Mouse (Mus musculus): ENCODE data around the gene Ccl22. TPM values are rescaled to one million over a fixed set of nuclear protein-coding genes. Genes with fewer than 3 reads are reported as not detected.

The Ccl22 gene
- total RNA-seq, 2 experiments from 2014 or later, result not detected

Other genes with a start within 250 kb of the Ccl22 start
- gene Cpne2, start 212.6 kb upstream of the Ccl22 start, total RNA-seq (2014; fragmentation: Nextera tagmentation), result 106 and 114 TPM in 2 replicates
- 53.9 and 56.5 TPM in 2 replicates for gene Cpne2, start 212.6 kb upstream of the Ccl22 start, total RNA-seq (2017)
- gene Rspry1, start 143.7 kb upstream of the Ccl22 start, total RNA-seq (2014; fragmentation: Nextera tagmentation), result 27.4 and 28.0 TPM in 2 replicates
- 29.9 and 33.0 TPM in 2 replicates for gene Rspry1, start 143.7 kb upstream of the Ccl22 start, total RNA-seq (2017)
- gene Fam192a, start 143.6 kb upstream of the Ccl22 start, total RNA-seq (2014; fragmentation: Nextera tagmentation), result 30.4 and 64.9 TPM in 2 replicates
- 84.6 and 99.4 TPM in 2 replicates for gene Fam192a, start 143.6 kb upstream of the Ccl22 start, total RNA-seq (2017)
- gene Arl2bp, start 79.0 kb upstream of the Ccl22 start, total RNA-seq (2014; fragmentation: Nextera tagmentation), result 36.4 and 44.0 TPM in 2 replicates
- gene Arl2bp, start 79.0 kb upstream of the Ccl22 start, total RNA-seq (2017), result 41.1 and 100 TPM in 2 replicates
- not detected in 2 replicates for gene Pllp, start 49.3 kb upstream of the Ccl22 start, total RNA-seq (2014; fragmentation: Nextera tagmentation)
- gene Pllp, start 49.3 kb upstream of the Ccl22 start, total RNA-seq (2017), result not detected in 2 replicates
- gene Cx3cl1, start 26.4 kb downstream of the Ccl22 start, total RNA-seq (2014; fragmentation: Nextera tagmentation), result 0.19 and 1.3 TPM in 2 replicates
- gene Cx3cl1, start 26.4 kb downstream of the Ccl22 start, total RNA-seq (2017), result not detected in 2 replicates
- not detected in 2 replicates for gene Ccl17, start 64.9 kb downstream of the Ccl22 start, total RNA-seq (2014; fragmentation: Nextera tagmentation)
- not detected in 2 replicates for gene Ccl17, start 64.9 kb downstream of the Ccl22 start, total RNA-seq (2017)
- 49.5 and 54.4 TPM in 2 replicates for gene Coq9, start 92.7 kb downstream of the Ccl22 start, total RNA-seq (2014; fragmentation: Nextera tagmentation)
- 46.6 and 57.4 TPM in 2 replicates for gene Coq9, start 92.7 kb downstream of the Ccl22 start, total RNA-seq (2017)
- 45.7 and 48.0 TPM in 2 replicates for gene Ciapin1, start 92.8 kb downstream of the Ccl22 start, total RNA-seq (2014; fragmentation: Nextera tagmentation)
- 46.1 and 72.3 TPM in 2 replicates for gene Ciapin1, start 92.8 kb downstream of the Ccl22 start, total RNA-seq (2017)
- 57.6 and 75.3 TPM in 2 replicates for gene Polr2c, start 111.9 kb downstream of the Ccl22 start, total RNA-seq (2014; fragmentation: Nextera tagmentation)
- gene Polr2c, start 111.9 kb downstream of the Ccl22 start, total RNA-seq (2017), result 55.6 and 74.5 TPM in 2 replicates
- not detected in 2 replicates for gene Dok4, start 130.7 kb downstream of the Ccl22 start, total RNA-seq (2014; fragmentation: Nextera tagmentation)
- 0.13 and 0.62 TPM in 2 replicates for gene Dok4, start 130.7 kb downstream of the Ccl22 start, total RNA-seq (2017)
- gene Ccdc102a, start 172.5 kb downstream of the Ccl22 start, total RNA-seq (2014; fragmentation: Nextera tagmentation), result not detected in 2 replicates
- gene Ccdc102a, start 172.5 kb downstream of the Ccl22 start, total RNA-seq (2017), result 0.34 and 1.5 TPM in 2 replicates
- gene Adgrg5, start 178.1 kb downstream of the Ccl22 start, total RNA-seq (2014; fragmentation: Nextera tagmentation), result not detected in 2 replicates
- not detected in 2 replicates for gene Adgrg5, start 178.1 kb downstream of the Ccl22 start, total RNA-seq (2017)
- gene Adgrg1, start 229.2 kb downstream of the Ccl22 start, total RNA-seq (2014; fragmentation: Nextera tagmentation), result 115 and 208 TPM in 2 replicates
- gene Adgrg1, start 229.2 kb downstream of the Ccl22 start, total RNA-seq (2017), result 50.3 and 50.9 TPM in 2 replicates

All from granulocyte monocyte progenitor cell, adult 5-6 weeks (primary cell).